Mouse (Mus musculus) MEL (cell line): ENCODE data around the gene Gkn3. TPM values are rescaled to one million over a fixed set of nuclear protein-coding genes. Genes with fewer than 3 reads are reported as not detected.

ENCODE experiments used
- DNase-seq: peaks from one replicate; pipeline ENCODE4 v3.0.0; 2011; ENCODE audit warnings: low read depth, low spot score
- H3K27ac ChIP-seq: 2 replicates; pipeline ENCODE4 v1.5.1; 2012; ENCODE audit warnings: low read depth, mild to moderate bottlenecking, control low read depth, low read length, moderate library complexity; ENCODE audit not compliant: control insufficient read depth
- H3K27me3 ChIP-seq, 2 experiments: fragments of 150-350 bp in 1 of 2; sonication (generic) in 1 of 2; 2 replicates each; pipeline ENCODE4 v1.6.1; 2012; ENCODE audit warnings: low read length in 2 of 2, mild to moderate bottlenecking in 2 of 2, improper control_type of control experiment in 1 of 2, moderate library complexity in 1 of 2; ENCODE audit not compliant: insufficient read depth in 2 of 2, control insufficient read depth in 1 of 2
- H3K36me3 ChIP-seq, 2 experiments: 2 replicates each; pipeline ENCODE4 v1.6.1; 2012 to 2014; ENCODE audit warnings: low read length in 2 of 2, improper control_type of control experiment in 1 of 2, inconsistent platforms in 1 of 2, mild to moderate bottlenecking in 1 of 2; ENCODE audit not compliant: insufficient read depth in 2 of 2, control insufficient read depth in 1 of 2
- H3K4me1 ChIP-seq, 2 experiments: fragments of 150-350 bp in 1 of 2; sonication (generic) in 1 of 2; 2 replicates each; pipeline ENCODE4 v1.6.1; 2012; ENCODE audit warnings: low read length in 2 of 2, improper control_type of control experiment in 1 of 2, mild to moderate bottlenecking in 1 of 2; ENCODE audit not compliant: insufficient read depth in 2 of 2, control insufficient read depth in 1 of 2
- H3K4me3 ChIP-seq, 2 experiments: fragments of 150-350 bp in 1 of 2; sonication (generic) in 1 of 2; 2 replicates each; pipeline ENCODE4 v1.5.1; 2012; ENCODE audit warnings: low read depth in 2 of 2, low read length in 2 of 2, mild to moderate bottlenecking in 2 of 2, moderate library complexity in 2 of 2, control low read depth in 1 of 2, improper control_type of control experiment in 1 of 2; ENCODE audit not compliant: control insufficient read depth in 1 of 2, insufficient read depth in 1 of 2
- H3K79me2 ChIP-seq: 2 replicates; pipeline ENCODE4 v1.6.1; 2012; ENCODE audit warnings: mild to moderate bottlenecking, low read length, moderate library complexity; ENCODE audit not compliant: control insufficient read depth, poor library complexity, insufficient read depth
- H3K9ac ChIP-seq: 2 replicates; pipeline ENCODE4 v1.6.1; 2012; ENCODE audit warnings: low read depth, mild to moderate bottlenecking, control low read depth, low read length, moderate library complexity; ENCODE audit not compliant: control insufficient read depth, poor library complexity, severe bottlenecking
- H3K9me3 ChIP-seq: fragments of 150-350 bp; sonication (generic); replicated peaks from 2 replicates; pipeline ENCODE4 v1.6.1; 2012; ENCODE audit warnings: mild to moderate bottlenecking, low read length, improper control_type of control experiment, moderate library complexity; ENCODE audit not compliant: insufficient read depth
- BHLHE40 ChIP-seq: IDR thresholded peaks from 2 replicates; pipeline ENCODE4 v1.6.1; 2012; ENCODE audit warnings: low read depth, mild to moderate bottlenecking, inconsistent platforms, low read length, improper control_type of control experiment, borderline replicate concordance
- CHD2 ChIP-seq: IDR thresholded peaks from 2 replicates; pipeline ENCODE4 v1.6.1; 2011; ENCODE audit warnings: low read length, improper control_type of control experiment
- E2F4 ChIP-seq: IDR thresholded peaks from 2 replicates; pipeline ENCODE4 v1.6.1; 2011; ENCODE audit warnings: low read depth, low read length, improper control_type of control experiment, borderline replicate concordance
- ELF1 ChIP-seq: IDR thresholded peaks from 2 replicates; pipeline ENCODE4 v1.6.1; 2014; ENCODE audit warnings: low read depth, mild to moderate bottlenecking, inconsistent platforms, low read length, improper control_type of control experiment, moderate library complexity
- ETS1 ChIP-seq: IDR thresholded peaks from 2 replicates; pipeline ENCODE4 v1.6.1; 2012; ENCODE audit warnings: low read depth, mild to moderate bottlenecking, inconsistent platforms, low read length, improper control_type of control experiment, moderate library complexity
- GATA1 ChIP-seq: IDR thresholded peaks from 2 replicates; pipeline ENCODE4 v1.6.1; 2011; ENCODE audit warnings: low read depth, low read length, improper control_type of control experiment
- HCFC1 ChIP-seq: IDR thresholded peaks from 2 replicates; pipeline ENCODE4 v1.6.1; 2012; ENCODE audit warnings: low read depth, mild to moderate bottlenecking, inconsistent platforms, low read length, improper control_type of control experiment, moderate library complexity
- JUND ChIP-seq: IDR thresholded peaks from 2 replicates; pipeline ENCODE4 v1.6.1; 2011; ENCODE audit warnings: low read depth, mild to moderate bottlenecking, improper control_type of control experiment, low read length
- MAFK ChIP-seq: IDR thresholded peaks from 2 replicates; pipeline ENCODE4 v1.6.1; 2011; ENCODE audit warnings: low read depth, mild to moderate bottlenecking, low read length, improper control_type of control experiment, borderline replicate concordance
- MAX ChIP-seq: IDR thresholded peaks from 2 replicates; pipeline ENCODE4 v1.6.1; 2011; ENCODE audit warnings: low read length, improper control_type of control experiment
- MAZ ChIP-seq: IDR thresholded peaks from 2 replicates; pipeline ENCODE4 v1.6.1; 2012; ENCODE audit warnings: low read depth, mild to moderate bottlenecking, inconsistent platforms, low read length, improper control_type of control experiment
- MYB ChIP-seq: IDR thresholded peaks from 2 replicates; pipeline ENCODE4 v1.6.1; 2011; ENCODE audit warnings: mild to moderate bottlenecking, low read depth, low read length, improper control_type of control experiment
- MYC ChIP-seq: IDR thresholded peaks from 2 replicates; pipeline ENCODE4 v1.6.1; 2011; ENCODE audit warnings: low read depth, mild to moderate bottlenecking, low read length, improper control_type of control experiment, moderate library complexity
- NRF1 ChIP-seq: IDR thresholded peaks from 2 replicates; pipeline ENCODE4 v1.6.1; 2014; ENCODE audit warnings: low read depth, mild to moderate bottlenecking, inconsistent platforms, low read length, improper control_type of control experiment, moderate library complexity; ENCODE audit not compliant: poor library complexity, insufficient read depth, severe bottlenecking
- SIN3A ChIP-seq: IDR thresholded peaks from 2 replicates; pipeline ENCODE4 v1.6.1; 2012; ENCODE audit warnings: low read length, improper control_type of control experiment, inconsistent platforms
- TAL1 ChIP-seq: IDR thresholded peaks from 2 replicates; pipeline ENCODE4 v1.6.1; 2012; ENCODE audit warnings: mild to moderate bottlenecking, inconsistent platforms, low read length, moderate library complexity, mixed read lengths
- UBTF ChIP-seq: IDR thresholded peaks from 2 replicates; pipeline ENCODE4 v1.6.1; 2012; ENCODE audit warnings: low read depth, mild to moderate bottlenecking, inconsistent platforms, low read length, improper control_type of control experiment, moderate library complexity, borderline replicate concordance; ENCODE audit not compliant: insufficient read depth
- USF2 ChIP-seq, 2 experiments: IDR thresholded peaks; 2 replicates each; pipeline ENCODE4 v1.6.1; 2011 to 2012; ENCODE audit warnings: improper control_type of control experiment in 2 of 2, low read length in 2 of 2, borderline replicate concordance in 1 of 2, inconsistent platforms in 1 of 2, low read depth in 1 of 2, mild to moderate bottlenecking in 1 of 2; ENCODE audit not compliant: insufficient read depth in 1 of 2
- ZC3H11A ChIP-seq: IDR thresholded peaks from 2 replicates; pipeline ENCODE4 v1.6.1; 2012; ENCODE audit warnings: low read depth, mild to moderate bottlenecking, inconsistent platforms, low read length, improper control_type of control experiment
- ZMIZ1 ChIP-seq: IDR thresholded peaks from 2 replicates; pipeline ENCODE4 v1.6.1; 2012; ENCODE audit warnings: low read depth, mild to moderate bottlenecking, inconsistent platforms, low read length, improper control_type of control experiment, moderate library complexity
- polyA plus RNA-seq, 2 experiments: library from polyadenylated mRNA; stranded (reverse) in 1 of 2; unstranded in 1 of 2; fragments of >175 nt in 1 of 2; fragments of >200 nt in 1 of 2; gene quantifications; 2 replicates each; pipeline versions ENCODE4 v1.2.1 to v1.2.4; 2012; ENCODE audit warnings: low replicate concordance in 2 of 2, low read depth in 1 of 2; ENCODE audit not compliant: insufficient read length in 2 of 2, insufficient read depth in 1 of 2, missing spikeins in 1 of 2
- total RNA-seq: library from RNA; depleted of rRNA; stranded (reverse); fragments of 300-350 nt; gene quantifications from 2 replicates; pipeline ENCODE4 v1.2.3, GENCODE M21; 2012

Gene Gkn3
- total and polyA plus RNA-seq, 3 experiments = 0.36 TPM; not detected in 2

DNA sequence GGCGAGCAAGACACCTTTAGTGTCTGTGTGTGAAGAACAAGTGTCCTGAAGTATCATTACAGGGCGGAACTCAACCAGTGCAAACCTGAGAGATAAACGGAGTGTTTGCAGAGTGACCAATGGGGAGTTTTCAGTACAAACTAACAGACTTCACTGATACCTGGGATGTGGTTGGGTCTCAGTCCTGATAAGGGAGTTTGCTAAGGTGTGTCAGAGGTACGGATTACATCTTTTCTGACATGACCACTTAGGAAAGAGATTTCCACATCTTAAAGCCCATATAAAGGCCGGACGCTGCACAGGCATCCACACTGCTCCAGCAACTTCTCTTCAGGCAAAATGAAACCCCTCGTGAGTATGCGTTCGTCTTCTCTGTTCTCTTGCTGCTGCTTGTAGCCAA is 15.7 kb downstream of the Gkn3 start, which contains the start of gene Gkn2:
Gkn2 (plus strand) TSS at position 301 of the 400 bp plus-strand sequence.
- H3K36me3 ChIP-seq = no peaks in the 10 kb centered on the region
- no peak for DNase-seq
- H3K27me3 ChIP-seq = peaks cover 29 to 41% of the 10 kb centered on the region in 2 experiments
- no peak within 1 kb of the TSS for H3K4me3 ChIP-seq
- H3K27ac ChIP-seq = no peak within 1 kb of the TSS
- no peaks in the 10 kb centered on the region for H3K79me2 ChIP-seq
- H3K9me3 ChIP-seq = no peaks in the 10 kb centered on the region
- H3K4me1 ChIP-seq = no peaks in the 10 kb centered on the region
- TF ChIP-seq MAX (no peak), NRF1 (no peak), MAZ (no peak), TAL1 (no peak; the same call in 1 of the 2 replicates), UBTF (no peak), ETS1 (no peak), BHLHE40 (no peak), MYC (no peak), CHD2 (no peak), JUND (no peak), HCFC1 (no peak), MYB (no peak), USF2 (IDR thresholded peaks at IDR 0.05; ENCODE audit: borderline replicate concordance in 1 of 2, insufficient read depth in 1 of 2, low read depth in 1 of 2, low read length in 2 of 2) (no peak), E2F4 (no peak)
- TF ChIP-seq, all 39 proteins: peak for 0
- no peak within 1 kb of the TSS for H3K9ac ChIP-seq

DNA sequence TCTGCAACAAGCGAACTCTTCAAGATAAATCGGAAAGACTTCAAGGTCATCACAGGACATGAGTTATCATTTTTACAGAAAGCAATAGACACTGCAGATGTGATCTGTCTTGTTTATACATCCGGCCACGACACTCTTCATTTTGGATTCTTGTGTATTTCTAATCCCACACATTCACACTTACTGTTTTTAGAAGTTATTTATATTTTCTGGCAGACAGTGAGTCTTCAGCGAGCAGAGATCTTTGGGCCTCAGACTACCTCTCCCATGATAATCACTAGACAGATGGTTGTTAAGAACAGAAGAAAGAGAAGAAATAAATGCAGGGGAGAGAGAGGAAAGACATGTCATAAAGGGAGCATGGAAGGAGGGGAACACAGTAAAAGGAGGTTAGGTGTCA is 19.5 kb downstream of the Gkn3 start:
- Histone ChIP-seq H3K27ac (no peak overlapping the region), H3K9me3 (no peaks in the 10 kb centered on the region), H3K4me1 (no peaks in the 10 kb centered on the region), H3K27me3 (peaks cover 36 to 49% of the 10 kb centered on the region in 2 experiments), H3K36me3 (no peaks in the 10 kb centered on the region), H3K9ac (no peak overlapping the region), H3K79me2 (no peaks in the 10 kb centered on the region), H3K4me3 (no peak overlapping the region)
- DNase-seq = no peak
- TF ChIP-seq MYB (no peak), ZMIZ1 (no peak), MAFK (no peak), ZC3H11A (no peak), MAX (no peak), SIN3A (no peak), HCFC1 (no peak), ELF1 (no peak), GATA1 (no peak)
